In genomic region chr13:43941731-43942130, GRCm38 (mm10) we compare ENCODE assay signal across 19 mouse cellular contexts.
DNase-seq lines count a peak whose midpoint lies in the region; ATAC-seq and TF ChIP-seq lines count a peak whose summit lies in the region.
"Had no signal": no experiment of that assay in that cellular context is flagged by ENCODE, and none has a peak within 500 bp of the region (broad histone marks: within the 10 kb centered on the region; RNA-seq: fewer than 3 reads in every experiment).

No protein-coding gene starts in this region.

- no peak for TF ChIP-seq CTCF in liver, adult 2 months (IDR thresholded peaks at IDR 0.05; ENCODE audit: low read depth, low read length)

- DNase-seq in kidney, adult 9 months: peak; percentile 50
- DNase-seq in kidney, postnatal 25 days: no peak
- DNase-seq in liver, adult 2 months (ENCODE audit: extremely low read depth, low read depth, low spot score): peak; percentile 80
- DNase-seq in liver, embryonic 11.5 days (ENCODE audit: low spot score): no peak
- DNase-seq: adrenal gland, adult 8-10 months; adrenal gland, postnatal 36 days; cerebellum, adult 2 months; cerebellum, postnatal 10 days; forebrain, postnatal 0 days; gastrocnemius, postnatal 14 days; heart, adult 2 months; heart, postnatal 14 days had no signal

- H3K36me3 ChIP-seq in intestine, embryonic 16.5 days (ENCODE audit: control insufficient read depth, insufficient read depth, low read length): no peaks in the 10 kb centered on the region
- no peaks in the 10 kb centered on the region for H3K36me3 ChIP-seq in intestine, embryonic 15.5 days
- no peaks in the 10 kb centered on the region for H3K36me3 ChIP-seq in liver, adult 2 months (ENCODE audit: control insufficient read depth, insufficient read depth, low read length)
- H3K36me3 ChIP-seq in liver, embryonic 11.5 days (ENCODE audit: control insufficient read depth, insufficient read depth, low read length): no peaks in the 10 kb centered on the region
- H3K36me3 ChIP-seq: embryonic facial prominence, embryonic 10.5 days; heart, embryonic 15.5 days had no signal

- no peak overlapping the region for H3K27ac ChIP-seq in intestine, embryonic 16.5 days (ENCODE audit: low read length)
- H3K27ac ChIP-seq in intestine, embryonic 15.5 days: no peak overlapping the region
- H3K27ac ChIP-seq in liver, adult 2 months (replicated peaks; ENCODE audit: insufficient read depth, low read depth, low read length): 0 out of 2 replicates have a peak overlapping the region, but pooled peaks have one; percentile 14
- H3K27ac ChIP-seq in liver, embryonic 11.5 days (ENCODE audit: low read depth, low read length): no peak overlapping the region
- H3K27ac ChIP-seq: embryonic facial prominence, embryonic 10.5 days; forebrain, embryonic 13.5 days; heart, adult 2 months; heart, embryonic 15.5 days had no signal

- no peaks in the 10 kb centered on the region for H3K27me3 ChIP-seq in intestine, embryonic 16.5 days (replicated peaks; ENCODE audit: control insufficient read depth, insufficient read depth, low read length)
- H3K27me3 ChIP-seq in intestine, embryonic 15.5 days (replicated peaks): no peaks in the 10 kb centered on the region
- no peaks in the 10 kb centered on the region for H3K27me3 ChIP-seq in liver, adult 2 months (ENCODE audit: control insufficient read depth, insufficient read depth, low read length)
- H3K27me3 ChIP-seq in liver, embryonic 11.5 days (replicated peaks; ENCODE audit: control insufficient read depth, insufficient read depth, low read length): no peaks in the 10 kb centered on the region
- H3K27me3 ChIP-seq: forebrain, embryonic 13.5 days; heart, embryonic 15.5 days had no signal

- H3K79me2 ChIP-seq in liver, adult 2 months (ENCODE audit: control insufficient read depth, insufficient read depth, low read length): no peaks in the 10 kb centered on the region

- H3K4me3 ChIP-seq in intestine, embryonic 16.5 days (ENCODE audit: low read length): no peak overlapping the region
- H3K4me3 ChIP-seq in intestine, embryonic 15.5 days (replicated peaks): no peak overlapping the region
- no peak overlapping the region for H3K4me3 ChIP-seq in liver, adult 2 months (ENCODE audit: insufficient read depth, low read depth, low read length)
- H3K4me3 ChIP-seq in liver, embryonic 11.5 days (ENCODE audit: low read depth, low read length): no peak overlapping the region
- H3K4me3 ChIP-seq: embryonic facial prominence, embryonic 10.5 days; forebrain, embryonic 13.5 days; heart, adult 2 months; heart, embryonic 15.5 days had no signal

- no peak for TF ChIP-seq POLR2A in liver, adult 2 months (IDR thresholded peaks at IDR 0.05; ENCODE audit: extremely low read depth, insufficient read depth, low read length)

- no peak overlapping the region for H3K4me2 ChIP-seq in intestine, embryonic 16.5 days (ENCODE audit: low read depth, low read length)
- H3K4me2 ChIP-seq in intestine, embryonic 15.5 days (replicated peaks): no peak overlapping the region
- H3K4me2 ChIP-seq in liver, embryonic 11.5 days: no peak overlapping the region
- H3K4me2 ChIP-seq: forebrain, embryonic 13.5 days; heart, embryonic 11.5 days; heart, embryonic 15.5 days had no signal

- peaks cover 5% of the 10 kb centered on the region; the same call in 1 of the 2 replicates for H3K4me1 ChIP-seq in intestine, embryonic 16.5 days (ENCODE audit: control insufficient read depth, insufficient read depth, low read length)
- H3K4me1 ChIP-seq in intestine, embryonic 15.5 days (replicated peaks): peaks cover 2% of the 10 kb centered on the region; the same call in 1 of the 2 replicates
- peaks cover 8% of the 10 kb centered on the region for H3K4me1 ChIP-seq in liver, adult 2 months (ENCODE audit: control insufficient read depth, insufficient read depth, low read length)
- no peaks in the 10 kb centered on the region for H3K4me1 ChIP-seq in liver, embryonic 11.5 days (replicated peaks; ENCODE audit: control insufficient read depth, insufficient read depth, low read length)
- H3K4me1 ChIP-seq: heart, embryonic 15.5 days had no signal

- H3K9me3 ChIP-seq in intestine, embryonic 16.5 days (ENCODE audit: control insufficient read depth, low read length): no peaks in the 10 kb centered on the region
- no peaks in the 10 kb centered on the region for H3K9me3 ChIP-seq in intestine, embryonic 15.5 days
- no peaks in the 10 kb centered on the region for H3K9me3 ChIP-seq in liver, embryonic 11.5 days (ENCODE audit: control insufficient read depth, low read length)
- H3K9me3 ChIP-seq: heart, embryonic 15.5 days had no signal

- ATAC-seq in intestine, embryonic 16.5 days: peak; percentile 56
- no peak for ATAC-seq in intestine, embryonic 15.5 days
- no peak for ATAC-seq in liver, embryonic 11.5 days (replicated peaks; ENCODE audit: low FRiP score)
- ATAC-seq in megakaryocyte-erythroid progenitor cell, adult 5-6 weeks (replicated peaks; ENCODE audit: low FRiP score, low TSS enrichment, poor library complexity, severe bottlenecking): no peak
- ATAC-seq: forebrain, embryonic 13.5 days; forebrain, postnatal 0 days had no signal

- WGBS in intestine, embryonic 16.5 days: 48% methylated on average over 8 of the region's 8 CpGs
- 36% methylated on average over 8 of the region's 8 CpGs for WGBS in intestine, embryonic 15.5 days
- WGBS in liver, adult 2 months: 35% methylated on average over 8 of the region's 8 CpGs
- 70% methylated on average over 8 of the region's 8 CpGs for WGBS in liver, embryonic 11.5 days

- no peak overlapping the region for H3K9ac ChIP-seq in intestine, embryonic 16.5 days (ENCODE audit: low read depth, low read length)
- H3K9ac ChIP-seq in intestine, embryonic 15.5 days: no peak overlapping the region
- H3K9ac ChIP-seq in liver, adult 2 months (ENCODE audit: low read depth, low read length): no peak overlapping the region
- no peak overlapping the region for H3K9ac ChIP-seq in liver, embryonic 11.5 days (ENCODE audit: low read depth, low read length)
- H3K9ac ChIP-seq: forebrain, embryonic 13.5 days; forebrain, postnatal 0 days; heart, embryonic 15.5 days had no signal

Comparison
In these comparisons a context has a peak if more than half of its experiments do, and no peak if none do; other contexts are left out.
1. DNase-seq: peak in kidney, adult 9 months (single experiment) and liver, adult 2 months (single experiment); none in kidney, postnatal 25 days (0 of 2) and liver, embryonic 11.5 days (single experiment).